Mouse (Mus musculus) heart, postnatal 4 days (tissue): Measurements from ENCODE around the gene Rab3il1. TPM values are rescaled to one million over a fixed set of nuclear protein-coding genes. Genes with fewer than 3 reads are reported as not detected.

ENCODE experiments used
- total RNA-seq, 2 experiments: library from RNA; stranded (reverse); gene quantifications; 2 replicates each; pipeline ENCODE4 v1.2.3; 2021

The Rab3il1 gene
- total RNA-seq, 2 experiments from 2014 or later, result 12.2 to 12.5 TPM

Other genes with a start within 250 kb of the Rab3il1 start
- not detected for gene Scgb2a2, start 154.1 kb upstream of the Rab3il1 start, total RNA-seq
- 10 to 100 TPM; 66.8 to 68.2 TPM for gene Incenp, start 102.1 kb upstream of the Rab3il1 start, total RNA-seq
- gene Fth1, start 21.1 kb upstream of the Rab3il1 start, total RNA-seq, result 1,000 to 10,000 TPM; 1,376 to 1,487 TPM
- gene Best1, start within 50 bp of the Rab3il1 start, total RNA-seq, result not detected
- gene Fads3, start 39.9 kb downstream of the Rab3il1 start, total RNA-seq, result 10 to 100 TPM; 55.6 to 55.7 TPM
- gene Fads2, start 100.1 kb downstream of the Rab3il1 start, total RNA-seq, result 10 to 100 TPM; 15.9 to 17.0 TPM
- 10 to 100 TPM; 52.4 to 54.5 TPM for gene Fads1, start 181.2 kb downstream of the Rab3il1 start, total RNA-seq
- 100 to 1,000 TPM; 160 TPM for gene Tmem258, start 202.3 kb downstream of the Rab3il1 start, total RNA-seq
- gene Fen1, start 202.5 kb downstream of the Rab3il1 start, total RNA-seq, result 10 to 100 TPM; 26.8 to 27.2 TPM
- 10 to 100 TPM in 1 of 2 experiments, 1 to 10 TPM in 1; 9.0 to 11.9 TPM for gene Myrf, start 239.1 kb downstream of the Rab3il1 start, total RNA-seq